Mouse (Mus musculus): Measurements from ENCODE around the gene Camta2.

GRCm38 (mm10) chr11:70663957-70664356 lies 23.9 kb downstream of the Camta2 start:
- no peak for TF ChIP-seq CTCF (conservative IDR thresholded peaks at IDR 0.05 in 1 of 2, IDR thresholded peaks at IDR 0.05 in 1 of 2; ENCODE audit: low read depth in 2 of 2, low read length in 2 of 2)
- TF ChIP-seq BHLHE40 (IDR thresholded peaks at IDR 0.05; ENCODE audit: low read depth, low read length): no peak
- TF ChIP-seq POLR2A (IDR thresholded peaks at IDR 0.05; ENCODE audit: low read depth, low read length): no peak
- TF ChIP-seq EP300 (IDR thresholded peaks at IDR 0.05; ENCODE audit: low read length): no peak
- TF ChIP-seq MAX (IDR thresholded peaks at IDR 0.05; ENCODE audit: low read length): no peak
- TF ChIP-seq USF1 (IDR thresholded peaks at IDR 0.05; ENCODE audit: low read depth, low read length): no peak
- no peak for TF ChIP-seq ELF1 (IDR thresholded peaks at IDR 0.05; ENCODE audit: low read depth, low read length)
- TF ChIP-seq ZKSCAN1 (IDR thresholded peaks at IDR 0.05; ENCODE audit: borderline replicate concordance, low read depth, low read length): no peak
- no peak for TF ChIP-seq CHD2 (IDR thresholded peaks at IDR 0.05; ENCODE audit: low read length)
- no peak for TF ChIP-seq ZMIZ1 (IDR thresholded peaks at IDR 0.05; ENCODE audit: low read depth, low read length)
- no peak for TF ChIP-seq RAD21 (IDR thresholded peaks at IDR 0.05; ENCODE audit: low read depth, low read length)

All from CH12.LX (cell line).